Mouse (Mus musculus) cerebellum, adult 9-10 months (tissue): ENCODE results near the gene Cep290.
"Not testable (repeated sequence)": the region's sequence is repeated elsewhere in the genome, so short reads cannot be mapped to it uniquely, and the experiment has no call there.

ENCODE experiments used
- DNase-seq: peaks from one replicate; pipeline ENCODE4 v3.0.0; 2022

Cep290 gene

GRCm38 (mm10) chr10:100487097-100487978, at the start of gene Cep290, which contains the start of gene Tmtc3:
TSS of gene Cep290 (plus strand) at chr10:100487558.
TSS of gene Tmtc3 (minus strand) at chr10:100487350.
- DNase-seq: peak; percentile 98

DNA sequence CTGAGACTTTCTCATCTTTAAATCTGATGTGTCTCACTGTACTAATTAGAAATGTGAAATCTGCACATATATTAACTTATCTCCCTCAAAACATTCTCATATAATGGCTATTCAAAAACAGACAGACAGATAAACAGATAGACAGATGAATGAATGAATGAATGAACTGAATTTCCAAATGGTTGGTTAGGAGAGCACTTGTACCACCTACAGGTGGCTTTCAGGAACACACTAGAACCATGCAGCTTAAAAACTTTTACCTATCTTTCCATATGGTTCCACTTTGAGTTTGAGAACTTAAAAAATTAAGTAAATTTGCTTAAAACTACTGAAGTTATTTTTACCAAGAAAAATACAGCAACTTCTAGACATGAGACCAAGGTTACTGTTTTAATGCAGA, 38.0 kb upstream of the Cep290 start:
- no peak for DNase-seq

DNA sequence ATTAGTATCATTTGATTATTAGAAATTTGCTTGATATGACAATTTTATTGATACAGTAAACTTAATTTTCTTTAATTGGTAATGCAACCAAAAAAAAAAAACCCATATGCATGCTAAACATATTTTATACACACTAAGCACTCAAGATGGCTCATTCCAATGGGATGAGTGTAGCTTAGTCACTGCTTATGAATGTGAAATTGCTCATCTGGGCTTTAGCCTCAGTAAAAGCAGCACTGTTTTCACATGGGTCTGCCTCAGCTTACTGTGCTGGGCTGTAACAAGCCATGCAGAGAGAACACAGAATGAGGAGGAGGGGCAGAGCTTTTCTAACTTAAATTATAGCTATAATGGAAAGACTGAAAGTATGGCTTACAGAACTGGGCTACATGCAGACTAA, 26.8 kb upstream of the Cep290 start:
- no peak for DNase-seq

DNA sequence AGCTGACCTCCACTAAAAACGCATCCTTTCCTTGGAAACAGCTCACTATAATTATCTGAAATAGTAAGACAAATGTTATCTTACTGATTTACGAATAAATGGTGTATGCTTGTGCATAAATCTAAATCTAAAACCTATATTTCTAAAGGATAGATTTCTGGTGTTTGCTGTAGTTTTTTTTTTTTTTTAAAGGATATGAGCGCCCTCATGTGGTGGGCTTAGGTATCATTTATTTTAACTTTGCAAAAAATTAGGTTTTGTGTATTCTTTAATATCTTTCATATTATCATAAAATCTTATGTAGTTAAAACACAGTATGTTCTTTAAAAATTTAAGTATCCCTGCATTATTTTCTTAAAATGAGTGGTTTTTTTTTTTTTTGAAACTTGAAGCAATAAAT, 12.3 kb upstream of the Cep290 start:
- DNase-seq: no peak

DNA sequence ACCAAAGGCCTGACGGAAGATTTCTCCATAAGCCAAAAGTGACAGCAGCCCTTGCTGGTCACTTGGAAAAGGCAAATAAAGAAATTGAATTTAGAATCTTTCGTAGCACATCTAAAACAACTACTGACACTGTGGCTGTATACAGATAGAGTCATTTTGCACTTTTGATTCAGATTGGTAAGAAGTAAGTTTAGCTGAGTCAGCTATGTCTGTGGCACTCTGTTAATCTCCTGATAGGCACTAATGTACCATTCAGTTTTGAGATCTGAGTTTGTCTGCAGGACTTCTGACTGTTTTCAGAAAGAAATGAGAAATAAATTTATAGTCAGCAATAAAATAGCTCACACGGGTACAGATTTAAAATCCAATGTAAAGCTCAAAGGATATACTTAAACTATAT, 7.8 kb upstream of the Cep290 start:
- no peak for DNase-seq

DNA sequence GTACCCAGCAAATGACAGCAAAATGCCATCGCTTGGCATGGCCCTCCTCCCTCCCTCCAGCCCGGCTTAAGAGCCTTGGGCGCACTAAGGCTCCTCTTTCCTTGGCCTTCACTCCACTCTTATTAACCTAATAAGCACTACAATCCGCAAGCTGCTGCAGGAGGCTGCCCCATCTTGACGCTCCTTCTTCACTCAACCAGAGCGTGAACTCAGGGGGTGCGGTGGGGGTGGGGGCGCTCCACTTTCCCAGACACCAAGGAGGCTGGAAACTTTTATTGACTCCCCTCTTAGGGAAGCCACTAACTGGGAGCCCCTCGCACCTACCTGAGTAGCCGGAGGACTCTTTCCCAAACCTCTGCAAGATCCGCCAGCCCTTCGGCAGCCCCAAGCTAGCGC, 659 bp upstream of the Cep290 start:
- DNase-seq: no peak

DNA sequence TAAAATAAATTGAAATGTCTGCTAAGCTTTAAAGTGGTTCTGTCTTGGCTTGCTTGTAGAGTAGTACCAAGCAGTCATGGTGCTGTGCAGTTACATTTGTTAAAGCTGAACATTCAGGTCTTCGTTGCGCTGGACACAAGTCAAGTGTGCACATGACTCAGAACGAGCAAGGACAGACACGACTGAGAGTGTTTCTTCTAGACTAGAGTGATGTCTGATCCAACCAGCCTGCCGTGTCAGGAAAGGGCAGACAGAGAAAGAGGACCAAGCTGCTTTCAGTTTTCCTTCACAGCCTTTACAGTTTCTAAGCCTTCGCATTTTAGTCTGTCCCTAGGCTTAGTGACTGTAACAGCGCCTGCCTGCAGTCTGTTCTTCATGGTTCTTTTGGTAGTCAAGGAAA, 4.6 kb downstream of the Cep290 start:
- no peak for DNase-seq

DNA sequence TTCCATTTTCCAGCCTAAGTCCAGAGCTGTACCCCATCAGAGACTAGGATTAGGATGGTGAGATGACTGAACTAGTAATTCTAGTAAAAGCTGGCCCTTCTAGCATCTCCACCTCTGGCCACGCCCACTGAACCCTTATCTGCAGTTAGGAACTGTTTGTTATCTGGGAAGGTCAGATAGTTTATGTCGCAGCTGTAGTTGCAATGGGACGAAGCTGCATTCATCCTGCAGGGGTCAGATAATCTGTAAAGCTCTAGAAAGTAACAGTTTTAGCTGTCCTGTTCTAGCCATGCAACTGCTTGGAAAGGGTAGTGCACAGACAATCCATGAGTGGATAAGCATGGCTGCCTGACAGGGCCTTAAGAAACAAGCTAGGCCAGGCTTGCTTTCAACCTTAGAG, 11.0 kb downstream of the Cep290 start:
- no peak for DNase-seq

DNA sequence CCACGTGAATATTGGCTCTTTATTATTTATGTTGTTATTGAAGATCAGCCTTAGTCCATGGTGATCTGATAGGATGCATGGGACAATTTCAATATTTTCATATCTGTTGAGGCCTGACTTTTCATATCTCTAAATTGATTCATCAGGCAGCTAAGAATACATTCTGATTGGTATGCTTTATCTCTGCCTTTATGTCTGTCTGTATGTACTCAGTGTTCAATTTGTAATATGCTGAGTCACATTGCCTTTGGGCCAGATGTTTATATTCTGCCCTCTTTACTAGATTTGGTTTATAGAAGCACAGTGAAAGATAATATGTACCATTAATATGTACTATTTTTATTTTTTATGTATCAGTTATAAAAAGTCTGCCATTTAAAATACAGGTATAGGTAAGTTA, 20.8 kb downstream of the Cep290 start:
- DNase-seq: no peak

- DNase-seq: no peak
These were observed 34.3 kb downstream of the Cep290 start for GRCm38 (mm10) chr10:100521617-100522016.

DNA sequence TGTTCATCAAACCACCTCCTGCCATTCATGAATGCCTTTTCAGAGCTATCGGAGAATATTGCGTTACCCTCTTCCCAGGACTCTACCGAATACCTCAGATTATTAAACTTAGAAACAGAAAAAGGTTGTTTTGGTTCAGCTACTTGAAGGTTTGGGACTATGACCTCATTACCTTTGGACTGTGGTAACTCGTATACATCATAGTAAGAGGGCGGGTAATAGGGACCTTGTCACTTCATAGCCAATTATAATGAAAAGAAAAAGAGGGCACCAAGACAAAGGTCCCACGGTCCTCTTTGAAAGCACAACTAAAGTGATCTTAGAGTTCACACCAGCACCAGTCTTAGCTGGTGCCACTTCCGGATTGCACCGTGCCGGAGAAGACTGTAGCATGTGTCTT, 35.0 kb downstream of the Cep290 start:
- DNase-seq: no peak

- DNase-seq: no peak
These were observed 37.4 kb downstream of the Cep290 start for GRCm38 (mm10) chr10:100524499-100525390.

GRCm38 (mm10) chr10:100556566-100557175, 69.3 kb downstream of the Cep290 start:
- no peak for DNase-seq

GRCm38 (mm10) chr10:100560194-100560883, 73.0 kb downstream of the Cep290 start:
- DNase-seq: not testable (repeated sequence)

- DNase-seq: no peak
These were observed 76.8 kb downstream of the Cep290 start for GRCm38 (mm10) chr10:100564112-100564511.

- DNase-seq: no peak
These were observed 84.3 kb downstream of the Cep290 start for GRCm38 (mm10) chr10:100571707-100572106.

GRCm38 (mm10) chr10:100574505-100575149, 87.3 kb downstream of the Cep290 start:
- DNase-seq: no peak

GRCm38 (mm10) chr10:100575294-100575693, 87.9 kb downstream of the Cep290 start:
- DNase-seq: no peak

GRCm38 (mm10) chr10:100584178-100584577, 96.8 kb downstream of the Cep290 start:
- DNase-seq: no peak

DNA sequence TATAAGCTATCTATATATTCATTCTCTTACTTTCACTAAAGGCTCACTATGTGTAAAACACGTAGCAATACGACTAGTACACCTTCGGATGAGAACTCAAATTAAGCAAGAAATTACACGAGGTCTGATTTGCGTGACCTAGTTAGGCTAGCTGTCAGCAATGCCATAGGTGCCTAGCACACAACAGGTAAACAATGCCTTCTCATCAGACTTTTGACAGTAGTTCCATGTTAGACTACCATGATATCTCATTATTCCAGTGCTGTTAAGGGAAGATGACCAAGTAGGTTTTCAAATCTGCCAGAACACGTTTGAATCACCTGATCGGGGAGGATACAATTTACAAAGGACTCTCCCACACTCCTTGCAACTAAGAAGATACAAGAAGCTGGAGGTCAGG, 101.2 kb downstream of the Cep290 start:
- DNase-seq: no peak

DNA sequence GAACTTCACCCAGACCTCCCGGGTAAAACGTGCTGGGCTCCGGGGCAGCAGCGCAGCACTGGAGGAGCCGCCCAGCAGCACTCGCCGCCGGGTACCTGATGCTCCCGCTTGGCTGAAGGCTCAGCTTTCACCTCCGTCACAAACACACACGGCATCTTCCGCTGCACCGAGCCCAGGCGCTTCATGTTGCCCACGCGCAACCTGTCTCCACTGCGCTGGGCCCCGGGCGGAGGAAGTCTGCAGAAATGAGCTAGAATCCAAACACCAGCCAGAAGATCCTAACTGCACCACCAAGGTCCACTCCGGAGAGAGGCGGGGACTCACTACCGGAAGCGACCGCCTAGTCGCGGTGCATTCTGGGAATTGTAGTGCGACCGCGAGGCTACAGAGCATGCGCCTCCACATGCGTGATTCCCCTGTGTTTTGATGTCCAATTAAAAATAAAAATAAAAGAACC, 101.6 kb downstream of the Cep290 start:
- peak; percentile 92 for DNase-seq

DNA sequence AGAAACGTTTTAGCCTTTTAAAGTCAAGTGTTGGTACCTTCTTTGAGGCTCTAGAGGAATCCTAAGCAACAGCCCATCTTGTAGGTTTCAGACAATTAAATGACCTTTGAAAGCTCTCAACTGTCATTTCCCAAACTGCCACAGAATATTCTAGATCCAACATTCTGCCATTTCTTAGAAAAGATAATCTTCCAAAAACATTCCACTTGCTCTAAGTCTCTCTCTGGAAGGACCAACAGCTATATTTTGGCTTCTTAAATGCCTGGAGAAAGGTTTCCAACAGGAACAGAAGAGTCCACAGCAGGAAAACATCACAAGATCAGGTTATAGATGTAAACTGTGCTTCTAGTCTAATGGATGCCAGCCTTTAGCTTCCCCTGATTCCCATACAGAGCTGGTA, 103.0 kb downstream of the Cep290 start, which contains the start of the genes 4930430F08Rik and 1700017N19Rik:
TSS of gene 4930430F08Rik (minus strand) at position 101 of the 400 bp plus-strand sequence.
TSS of gene 1700017N19Rik (plus strand) at position 162 of the 400 bp plus-strand sequence.
- no peak for DNase-seq
